Mouse (Mus musculus) spleen, postnatal 4 days (tissue): ENCODE results near the gene Ppp1r13b.
"Not testable (repeated sequence)": the region's sequence is repeated elsewhere in the genome, so short reads cannot be mapped to it uniquely, and the experiment has no call there.

Experiments used
- DNase-seq, 2 experiments: peaks; one replicate each; pipeline ENCODE4 v3.0.0; 2022; ENCODE audit warnings: low spot score in 2 of 2

Ppp1r13b gene

GRCm38 (mm10) chr12:111907970-111908681 is at the start of gene Ppp1r13b:
TSS of gene Ppp1r13b (minus strand) at chr12:111908110.
- DNase-seq: peak; percentile 95 to 97

- no peak for DNase-seq
Observed at GRCm38 (mm10) chr12:111956173-111956572, 48.3 kb upstream of the Ppp1r13b start.

- DNase-seq: no peak
Observed at GRCm38 (mm10) chr12:111951701-111952100, 43.8 kb upstream of the Ppp1r13b start.

DNA sequence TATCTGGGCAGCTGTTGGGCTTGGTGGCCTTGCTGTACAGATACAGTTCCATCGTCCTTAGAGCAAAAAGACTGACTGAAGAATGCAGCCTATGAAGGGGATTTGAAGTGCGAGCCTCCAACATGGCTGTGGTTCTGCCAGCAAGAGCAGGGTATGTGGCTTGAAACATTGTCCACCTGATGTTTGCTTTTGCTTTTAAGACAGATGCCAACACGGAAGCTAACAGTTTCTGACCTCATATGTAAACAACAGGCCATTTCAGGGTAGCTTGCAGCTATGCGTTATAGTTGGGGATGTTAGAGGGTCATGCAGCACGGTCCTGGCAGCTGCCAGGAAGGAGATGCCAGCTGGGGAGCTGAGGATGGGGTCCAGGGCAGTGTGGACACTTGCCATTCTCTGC is 42.6 kb upstream of the Ppp1r13b start:
- no peak for DNase-seq

DNA sequence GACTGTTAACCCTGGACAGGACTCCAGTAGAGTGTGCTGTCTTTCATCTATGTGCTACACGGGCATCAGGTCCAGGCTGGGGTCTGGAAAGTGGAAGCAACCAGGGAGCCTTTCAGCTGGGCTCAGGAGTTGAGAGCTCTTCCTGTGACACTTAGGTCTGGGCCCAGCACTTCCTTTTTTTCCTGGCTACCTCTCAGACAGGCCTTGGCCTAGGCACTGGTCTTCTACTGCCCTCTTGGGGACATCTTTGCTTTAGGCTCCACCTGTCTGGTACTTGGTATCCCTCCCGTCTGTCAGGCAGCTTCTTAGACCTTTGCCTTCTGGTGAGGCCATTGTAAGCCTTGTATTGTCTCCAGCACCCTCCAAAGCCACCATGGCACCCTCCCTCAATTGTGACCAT is 38.8 kb upstream of the Ppp1r13b start:
- DNase-seq: peak in 1 of 2 experiments; percentile 65

- not testable (repeated sequence) for DNase-seq
Observed at GRCm38 (mm10) chr12:111945765-111946655, 38.1 kb upstream of the Ppp1r13b start.

GRCm38 (mm10) chr12:111945115-111945514 is 37.2 kb upstream of the Ppp1r13b start:
- DNase-seq: no peak

- not testable (repeated sequence) for DNase-seq
Observed at GRCm38 (mm10) chr12:111944065-111944987, 36.4 kb upstream of the Ppp1r13b start.

- DNase-seq: no peak
Observed at GRCm38 (mm10) chr12:111943421-111944064, 35.6 kb upstream of the Ppp1r13b start.

DNA sequence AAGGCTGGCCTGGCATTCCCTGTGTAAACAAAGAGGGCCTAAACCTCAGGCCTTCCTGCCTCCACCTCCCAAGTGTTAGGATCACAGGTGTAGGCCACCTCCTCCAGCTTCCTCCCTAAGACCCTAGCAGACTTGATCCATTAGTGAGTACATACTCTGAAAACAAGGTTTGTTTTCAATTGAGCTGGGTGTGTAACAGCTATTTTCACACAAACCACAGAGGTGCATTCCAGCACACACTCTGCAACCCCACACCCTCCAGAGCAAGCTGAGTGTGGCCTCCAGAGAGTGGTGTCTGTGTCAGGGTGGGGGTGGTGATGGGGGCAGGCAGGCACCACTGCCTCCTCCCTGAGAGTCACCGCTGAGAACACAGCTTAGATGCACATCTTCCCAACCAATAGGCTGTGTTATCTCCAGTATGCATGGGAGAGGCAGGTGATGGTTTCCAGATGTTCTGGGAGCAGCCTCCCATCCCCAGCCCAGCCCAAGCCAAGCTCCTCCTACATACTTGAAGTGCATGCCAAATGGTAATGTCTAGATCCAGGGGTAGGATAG is 30.8 kb upstream of the Ppp1r13b start:
- DNase-seq: no peak

DNA sequence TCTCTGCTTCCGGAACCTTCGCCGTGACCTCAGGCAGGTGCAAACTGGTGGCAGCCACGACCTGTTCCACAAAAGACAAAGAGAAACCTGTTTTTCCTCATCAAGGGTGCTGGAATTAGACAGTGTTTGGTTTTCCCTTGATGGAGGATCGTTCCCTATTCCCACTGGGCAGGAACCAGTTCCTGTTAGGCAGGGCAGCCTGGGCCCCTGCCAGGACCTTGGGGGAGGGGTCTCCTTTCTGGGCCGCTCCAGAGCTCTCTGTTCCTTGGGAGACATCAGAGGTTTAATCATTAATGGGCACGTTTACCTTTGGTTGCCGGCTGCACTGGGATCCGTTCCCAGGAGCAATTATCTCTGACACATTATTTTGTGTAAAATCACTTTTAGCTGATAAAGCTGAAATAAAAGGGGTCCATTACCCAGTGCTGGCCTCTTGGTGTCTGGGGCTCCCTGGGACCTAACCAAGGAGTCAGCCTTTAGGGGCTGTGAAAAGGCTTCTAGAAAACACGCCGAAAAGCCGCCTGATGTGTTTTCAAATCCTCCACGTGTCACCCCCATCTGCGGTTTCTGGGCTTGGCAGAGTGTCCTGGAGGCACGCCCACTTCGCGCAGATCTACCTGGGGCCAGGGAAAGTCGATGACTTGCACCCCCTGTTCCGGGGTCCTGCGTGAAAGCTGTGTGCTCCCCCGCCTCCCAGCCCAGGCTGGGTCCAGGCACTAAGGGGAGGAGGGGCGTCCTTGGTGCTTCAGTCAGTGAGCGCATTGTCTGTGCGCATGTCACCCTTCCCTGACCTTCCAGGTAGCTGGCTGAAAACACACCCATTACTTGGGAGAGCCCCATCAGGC is 29.0 kb upstream of the Ppp1r13b start:
- no peak for DNase-seq

- no peak for DNase-seq
Observed at GRCm38 (mm10) chr12:111933971-111934370, 26.1 kb upstream of the Ppp1r13b start.

DNA sequence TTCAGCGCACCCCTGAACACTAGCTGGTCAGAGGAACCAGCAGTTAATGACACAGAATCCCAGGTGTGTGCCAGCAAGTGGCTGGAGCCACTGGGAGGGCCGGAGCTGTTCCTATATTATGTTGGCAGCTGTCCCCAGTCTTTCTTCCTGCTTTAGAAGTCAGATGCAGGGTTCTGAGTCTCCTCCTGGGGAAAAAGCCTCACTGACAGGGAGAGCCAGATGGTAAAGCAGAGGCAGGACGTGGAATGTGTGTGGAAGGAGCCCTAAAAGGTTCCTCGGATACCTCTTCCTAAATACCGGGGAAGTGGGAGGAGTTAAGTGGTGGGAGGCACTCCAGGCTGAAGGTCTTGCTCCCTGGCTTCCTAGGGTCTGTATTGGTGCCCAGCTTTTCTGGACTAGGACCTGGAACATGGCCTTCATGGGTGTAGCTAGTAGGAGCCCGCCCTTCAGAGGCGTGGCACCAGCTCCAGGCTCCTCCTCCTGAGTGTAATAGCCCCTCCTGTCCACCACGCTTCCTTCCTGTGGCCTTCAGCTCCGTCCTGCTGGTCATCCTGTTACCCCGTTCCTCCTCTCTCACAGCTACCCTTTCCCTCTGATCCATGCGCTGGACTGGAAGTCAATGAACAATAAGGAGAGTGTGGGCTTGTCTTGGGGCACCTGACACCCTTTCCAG is 25.3 kb upstream of the Ppp1r13b start:
- no peak for DNase-seq

DNA sequence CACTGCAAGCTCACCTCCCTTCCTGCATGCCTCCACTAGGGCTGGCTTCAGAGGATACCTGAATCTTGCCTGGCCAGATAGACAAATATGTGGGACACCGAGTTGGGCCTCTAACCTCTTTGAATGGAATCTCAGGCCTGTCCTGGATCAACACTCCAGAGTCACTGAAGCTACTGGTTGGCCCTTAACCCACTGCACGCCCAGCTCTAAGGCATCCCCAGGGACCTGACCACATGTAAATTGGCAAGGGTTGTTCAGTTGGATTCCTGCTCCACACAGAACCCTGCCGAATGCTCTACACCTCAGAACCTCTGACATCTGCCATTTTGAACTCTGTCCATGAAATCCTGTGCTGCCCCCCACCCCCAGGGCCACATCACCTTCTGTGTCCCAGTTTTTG is 24.6 kb upstream of the Ppp1r13b start:
- no peak for DNase-seq

DNA sequence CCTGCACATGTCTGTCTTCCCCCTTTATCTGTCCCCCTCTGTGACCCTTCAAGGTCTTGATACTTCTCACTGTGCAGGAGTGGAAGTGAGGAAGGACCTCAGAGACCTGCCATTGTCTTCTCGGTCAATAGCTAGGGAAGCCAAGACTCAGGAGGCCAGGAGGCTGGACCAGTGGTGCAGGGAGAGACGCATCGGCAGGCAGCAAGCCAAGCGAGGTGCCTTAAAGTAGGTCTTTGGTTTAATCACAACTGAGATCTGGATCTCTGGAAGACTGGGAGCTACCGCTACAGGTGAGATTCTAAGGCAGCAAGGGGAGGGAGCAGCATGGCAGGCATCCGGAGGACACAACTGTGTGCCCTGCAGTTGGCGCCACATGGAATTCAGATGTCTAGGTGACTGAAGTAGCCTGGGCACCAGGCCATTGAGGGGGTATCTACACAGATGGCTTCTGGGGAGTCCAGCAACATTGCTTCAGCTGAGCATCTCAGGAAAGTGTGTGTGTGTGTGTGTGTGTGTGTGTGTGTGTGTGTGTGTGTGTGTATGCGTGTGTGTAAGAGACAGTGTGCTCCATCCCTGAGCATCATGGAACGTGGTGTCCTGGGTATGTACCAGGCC is 23.6 kb upstream of the Ppp1r13b start:
- DNase-seq: no peak

DNA sequence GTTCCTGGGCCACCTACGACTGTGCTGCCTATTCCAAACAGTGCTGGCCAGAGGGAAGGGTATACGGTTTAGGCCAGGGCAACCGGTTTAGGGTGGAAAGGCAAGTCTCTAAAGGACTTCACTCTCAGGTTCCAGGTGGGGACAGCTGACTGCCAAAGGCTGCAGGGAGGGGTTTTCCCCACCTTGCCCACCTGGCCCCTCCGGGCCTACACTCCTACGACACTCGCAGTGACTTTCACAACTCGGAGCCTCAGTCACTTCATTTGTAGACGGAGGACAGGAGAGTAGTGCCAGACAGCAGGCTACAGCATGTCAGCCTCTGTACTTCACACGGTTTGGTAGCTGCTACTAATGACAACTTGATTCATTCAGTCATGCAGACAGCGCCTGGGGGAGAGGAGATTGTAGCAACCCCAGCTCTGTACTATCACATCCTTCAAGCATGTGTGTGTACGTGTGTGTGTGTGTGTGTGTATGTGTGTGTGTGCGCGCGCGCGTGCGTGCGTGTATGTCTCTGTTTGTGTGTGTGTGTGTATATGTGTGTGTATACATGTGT is 20.6 kb upstream of the Ppp1r13b start:
- no peak for DNase-seq

GRCm38 (mm10) chr12:111927338-111927737 is 19.4 kb upstream of the Ppp1r13b start:
- DNase-seq: no peak

- peak in 1 of 2 experiments; percentile 65 for DNase-seq
Observed at GRCm38 (mm10) chr12:111923117-111923516, 15.2 kb upstream of the Ppp1r13b start.

GRCm38 (mm10) chr12:111920046-111920445 is 12.1 kb upstream of the Ppp1r13b start:
- DNase-seq: no peak
